9 mouse cellular contexts compared by ENCODE assay signal in genomic region chr5:127234715-127235114, GRCm38 (mm10). TPM values are rescaled to one million over a fixed set of nuclear protein-coding genes. Genes with fewer than 3 reads are reported as not detected.
DNase-seq lines count a peak whose midpoint lies in the region; ATAC-seq and TF ChIP-seq lines count a peak whose summit lies in the region.
"Had no signal": no experiment of that assay in that cellular context is flagged by ENCODE, and none has a peak within 500 bp of the region (broad histone marks: within the 10 kb centered on the region; RNA-seq: fewer than 3 reads in every experiment).

No protein-coding gene starts in this region.

- peak; percentile 21 to 59 for DNase-seq in left cerebral cortex, postnatal 14 days (ENCODE audit: low spot score in 2 of 2)
- DNase-seq in left cerebral cortex, adult 11 months (ENCODE audit: low spot score) = no peak
- DNase-seq in limb, embryonic 10.5 days (ENCODE audit: low spot score) = peak; percentile 63
- DNase-seq in retina, embryonic 14.5 days (ENCODE audit: low spot score) = peak; percentile 90
- no peak for DNase-seq in testis, postnatal 10 days (ENCODE audit: low spot score)
- no peak for DNase-seq in lung, adult 2 months
- no peak for DNase-seq in kidney, adult 8-10 months

- no peaks in the 10 kb centered on the region for H3K36me3 ChIP-seq in embryonic facial prominence, embryonic 12.5 days
- no peaks in the 10 kb centered on the region for H3K36me3 ChIP-seq in limb, embryonic 10.5 days

- no peak for TF ChIP-seq CTCF in lung, adult 2 months (IDR thresholded peaks at IDR 0.05; ENCODE audit: insufficient read depth, low read length)

- H3K4me3 ChIP-seq in embryonic facial prominence, embryonic 12.5 days = no peak overlapping the region
- peak overlapping the region; percentile 33; the same call in 1 of the 2 replicates for H3K4me3 ChIP-seq in limb, embryonic 10.5 days
- H3K4me3 ChIP-seq in lung, adult 2 months (replicated peaks; ENCODE audit: extremely low read depth, low read depth, low read length) = no peak overlapping the region

- 5% methylated on average over 7 of the region's 7 CpGs for WGBS in embryonic facial prominence, embryonic 12.5 days
- WGBS in limb, embryonic 10.5 days = 6% methylated on average over 7 of the region's 7 CpGs
- WGBS in lung, adult 2 months = 15% methylated on average over 7 of the region's 7 CpGs

- TF ChIP-seq POLR2A in lung, adult 2 months (IDR thresholded peaks at IDR 0.05; ENCODE audit: borderline replicate concordance, extremely low read depth, low read depth, low read length) = no peak

- peaks cover 2% of the 10 kb centered on the region; the same call in 1 of the 2 replicates for H3K27me3 ChIP-seq in embryonic facial prominence, embryonic 12.5 days
- peaks cover under 1% of the 10 kb centered on the region; the same call in 1 of the 2 replicates for H3K27me3 ChIP-seq in limb, embryonic 10.5 days (ENCODE audit: low read depth, poor library complexity, severe bottlenecking)
- H3K27me3 ChIP-seq: CH12.LX had no signal

- H3K27ac ChIP-seq in embryonic facial prominence, embryonic 12.5 days = no peak overlapping the region
- no peak overlapping the region for H3K27ac ChIP-seq in limb, embryonic 10.5 days

- no peak overlapping the region for H3K9ac ChIP-seq in embryonic facial prominence, embryonic 12.5 days

- peaks cover 4% of the 10 kb centered on the region for H3K9me3 ChIP-seq in embryonic facial prominence, embryonic 12.5 days
- H3K9me3 ChIP-seq in limb, embryonic 10.5 days (replicated peaks) = no peaks in the 10 kb centered on the region; the same call in 1 of the 2 replicates

- peaks cover 13% of the 10 kb centered on the region; the same call in 1 of the 2 replicates for H3K4me1 ChIP-seq in embryonic facial prominence, embryonic 12.5 days
- peaks cover 34% of the 10 kb centered on the region for H3K4me1 ChIP-seq in limb, embryonic 10.5 days
- no peaks in the 10 kb centered on the region for H3K4me1 ChIP-seq in lung, adult 2 months (ENCODE audit: control insufficient read depth, insufficient read depth, low read length)

- H3K4me2 ChIP-seq in embryonic facial prominence, embryonic 12.5 days (replicated peaks) = peak overlapping the region; percentile 33

- intact Hi-C loops in left cerebral cortex, postnatal 14 days (cut with DNase I) = loop anchor here (2.0 to 10.0 kb wide), 3 partner anchors 103 to 340 kb away; no protein-coding TSS in a partner anchor

- ATAC-seq in embryonic facial prominence, embryonic 12.5 days (ENCODE audit: insufficient number of reproducible peaks, insufficient read depth, low FRiP score, low TSS enrichment) = 0 out of 2 replicates have a peak, but pooled peaks have one; percentile 42

RNA-seq across cellular contexts. Expression of gene Tmem132c, which starts 6.9 kb away (rescaled TPM):
- total RNA-seq in left cerebral cortex, postnatal 14 days (2021) = 1 to 10 TPM; 6.5 to 6.6 TPM
- 40.7 and 51.8 TPM in 2 replicates for polyA plus RNA-seq in embryonic facial prominence, embryonic 12.5 days (2016; fragmentation: Nextera tagmentation; extraction: Ambion mirVana)
- polyA plus RNA-seq in limb, embryonic 10.5 days (2016; fragmentation: Nextera tagmentation; extraction: Ambion mirVana) = 40.4 and 44.7 TPM in 2 replicates
- polyA plus RNA-seq in lung, adult 2 months (2012; rRNA removed) = 13.8 TPM in 2 replicates
- total RNA-seq: CH12.LX had no signal

Comparison
In these comparisons a context has a peak if more than half of its experiments do, and no peak if none do; other contexts are left out.
1. DNase-seq: peak in left cerebral cortex, postnatal 14 days (2 of 2), limb, embryonic 10.5 days (single experiment) and retina, embryonic 14.5 days (single experiment); none in left cerebral cortex, adult 11 months (single experiment), testis, postnatal 10 days (single experiment), lung, adult 2 months (single experiment) and kidney, adult 8-10 months (0 of 2).